Mouse (Mus musculus): ENCODE measurements around the gene Ppp1r15b. TPM values are rescaled to one million over a fixed set of nuclear protein-coding genes. Genes with fewer than 3 reads are reported as not detected.

Ppp1r15b gene
- polyA plus RNA-seq, 1 experiment = 19.7 TPM

DNA sequence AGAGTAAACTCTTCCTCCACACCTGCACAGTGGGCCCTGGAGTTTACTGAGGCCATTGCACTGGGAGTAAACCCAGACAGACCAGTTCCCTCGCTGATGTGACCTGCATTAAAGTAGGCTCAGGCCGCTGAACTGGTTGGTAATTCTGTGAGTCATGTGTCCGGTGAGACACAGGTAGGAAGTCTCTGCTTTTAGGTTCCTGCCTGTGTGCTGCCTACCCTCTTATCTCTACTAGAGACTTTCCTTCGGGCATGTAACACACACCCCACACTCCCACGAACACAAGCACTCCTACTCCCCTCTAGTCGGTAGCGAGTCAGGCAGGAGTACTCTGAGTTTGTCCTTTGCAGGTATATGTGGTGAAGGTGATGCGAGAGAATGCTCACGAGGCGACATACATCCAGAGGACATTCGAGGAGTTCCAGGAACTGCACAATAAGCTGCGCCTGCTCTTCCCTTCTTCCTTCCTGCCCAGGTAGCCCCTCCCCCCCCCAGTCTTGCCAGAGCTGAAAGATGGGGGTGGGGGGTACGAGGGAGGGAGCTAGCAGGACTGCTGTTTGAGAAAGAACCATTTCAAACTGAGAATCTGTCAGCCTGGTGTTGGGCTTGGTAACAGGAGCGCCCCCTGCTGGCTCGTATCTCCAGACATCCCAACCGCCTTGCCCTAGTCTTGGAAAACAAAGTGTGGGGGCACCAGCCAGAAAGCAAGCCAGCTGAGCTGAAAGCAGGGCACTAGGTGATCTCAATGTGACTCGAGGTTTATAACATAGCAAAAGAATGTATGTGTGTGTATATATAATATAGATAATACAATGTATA is 29.8 kb upstream of the Ppp1r15b start:
- Histone ChIP-seq H3K27ac (ENCODE audit: insufficient read depth, low read length) (no peak overlapping the region), H3K4me1 (ENCODE audit: control insufficient read depth, insufficient read depth, insufficient read length) (no peaks in the 10 kb centered on the region), H3K36me3 (ENCODE audit: control insufficient read depth, insufficient read depth, low read length) (peaks cover 48% of the 10 kb centered on the region), H3K27me3 (ENCODE audit: control insufficient read depth, insufficient read depth, low read length) (no peaks in the 10 kb centered on the region), H3K4me3 (ENCODE audit: extremely low read depth, insufficient read depth, insufficient read length) (no peak overlapping the region)
- 50% methylated on average over 17 of the region's 17 CpGs for WGBS
- TF ChIP-seq POLR2A (IDR thresholded peaks at IDR 0.05; ENCODE audit: low read depth, low read length) (no peak), CTCF (IDR thresholded peaks at IDR 0.05; ENCODE audit: extremely low read depth, insufficient read depth, insufficient read length, insufficient replicate concordance) (peak; percentile 77; the same call in 1 of the 2 replicates)
- DNase-seq (ENCODE audit: low read depth in 1 of 2, low spot score in 2 of 2) = peak in 1 of 2 experiments; percentile 67

- TF ChIP-seq POLR2A (IDR thresholded peaks at IDR 0.05; ENCODE audit: low read depth, low read length) (no peak), CTCF (IDR thresholded peaks at IDR 0.05; ENCODE audit: extremely low read depth, insufficient read depth, insufficient read length, insufficient replicate concordance) (no peak)
- no peak for DNase-seq (ENCODE audit: low read depth in 1 of 2, low spot score in 2 of 2)
- Histone ChIP-seq H3K4me1 (ENCODE audit: control insufficient read depth, insufficient read depth, insufficient read length) (no peaks in the 10 kb centered on the region), H3K27me3 (ENCODE audit: control insufficient read depth, insufficient read depth, low read length) (no peaks in the 10 kb centered on the region), H3K36me3 (ENCODE audit: control insufficient read depth, insufficient read depth, low read length) (peaks cover 45% of the 10 kb centered on the region), H3K27ac (ENCODE audit: insufficient read depth, low read length) (no peak overlapping the region), H3K4me3 (ENCODE audit: extremely low read depth, insufficient read depth, insufficient read length) (no peak overlapping the region)
- WGBS = 92% methylated on average over 5 of the region's 5 CpGs
These were observed 28.8 kb upstream of the Ppp1r15b start for GRCm38 (mm10) chr1:133102108-133102507.

DNA sequence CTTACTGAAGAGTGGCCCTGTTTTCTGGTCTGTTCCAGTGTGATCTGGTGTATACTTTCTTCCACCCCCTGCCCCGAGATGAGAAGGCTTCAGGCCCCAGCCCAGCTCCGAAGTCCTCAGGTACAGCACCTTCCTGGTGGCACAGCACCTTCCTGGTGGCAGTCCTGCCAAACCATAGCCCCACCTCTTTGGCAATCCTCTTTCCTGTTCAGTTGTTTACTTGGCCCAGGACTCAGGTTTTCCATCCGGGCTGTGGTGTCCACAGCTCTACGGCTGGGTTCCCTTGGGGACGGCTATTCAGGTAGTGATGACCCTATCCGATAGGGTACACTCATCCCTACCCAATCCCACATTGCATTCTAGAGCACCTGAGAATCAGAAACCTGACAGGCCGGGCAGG is 27.6 kb upstream of the Ppp1r15b start:
- no peak for TF ChIP-seq CTCF (IDR thresholded peaks at IDR 0.05; ENCODE audit: extremely low read depth, insufficient read depth, insufficient read length, insufficient replicate concordance)
- no peak for TF ChIP-seq POLR2A (IDR thresholded peaks at IDR 0.05; ENCODE audit: low read depth, low read length)
- 92% methylated on average over 7 of the region's 7 CpGs for WGBS
- no peak for DNase-seq (ENCODE audit: low read depth in 1 of 2, low spot score in 2 of 2)
- H3K36me3 ChIP-seq (ENCODE audit: control insufficient read depth, insufficient read depth, low read length) = peaks cover 42% of the 10 kb centered on the region
- no peak overlapping the region for H3K4me3 ChIP-seq (ENCODE audit: extremely low read depth, insufficient read depth, insufficient read length)
- no peaks in the 10 kb centered on the region for H3K27me3 ChIP-seq (ENCODE audit: control insufficient read depth, insufficient read depth, low read length)
- H3K27ac ChIP-seq (ENCODE audit: insufficient read depth, low read length) = no peak overlapping the region
- no peaks in the 10 kb centered on the region for H3K4me1 ChIP-seq (ENCODE audit: control insufficient read depth, insufficient read depth, insufficient read length)

- Histone ChIP-seq H3K4me1 (ENCODE audit: control insufficient read depth, insufficient read depth, insufficient read length) (no peaks in the 10 kb centered on the region), H3K27ac (ENCODE audit: insufficient read depth, low read length) (no peak overlapping the region), H3K4me3 (ENCODE audit: extremely low read depth, insufficient read depth, insufficient read length) (no peak overlapping the region), H3K27me3 (ENCODE audit: control insufficient read depth, insufficient read depth, low read length) (no peaks in the 10 kb centered on the region), H3K36me3 (ENCODE audit: control insufficient read depth, insufficient read depth, low read length) (peaks cover 40% of the 10 kb centered on the region)
- WGBS = 96% methylated on average over 6 of the region's 6 CpGs
- DNase-seq (ENCODE audit: low read depth in 1 of 2, low spot score in 2 of 2) = no peak
- no peak for TF ChIP-seq POLR2A (IDR thresholded peaks at IDR 0.05; ENCODE audit: low read depth, low read length)
These were observed 27.1 kb upstream of the Ppp1r15b start for GRCm38 (mm10) chr1:133103871-133104270.

GRCm38 (mm10) chr1:133116108-133116507 is 14.8 kb upstream of the Ppp1r15b start:
- H3K4me3 ChIP-seq (ENCODE audit: extremely low read depth, insufficient read depth, insufficient read length) = no peak overlapping the region
- no peak for DNase-seq (ENCODE audit: low read depth in 1 of 2, low spot score in 2 of 2)
- 94% methylated on average over 4 of the region's 4 CpGs for WGBS
- no peaks in the 10 kb centered on the region for H3K36me3 ChIP-seq (ENCODE audit: control insufficient read depth, insufficient read depth, low read length)
- no peaks in the 10 kb centered on the region for H3K4me1 ChIP-seq (ENCODE audit: control insufficient read depth, insufficient read depth, insufficient read length)
- TF ChIP-seq CTCF (IDR thresholded peaks at IDR 0.05; ENCODE audit: extremely low read depth, insufficient read depth, insufficient read length, insufficient replicate concordance) (no peak), POLR2A (IDR thresholded peaks at IDR 0.05; ENCODE audit: low read depth, low read length) (no peak)
- no peaks in the 10 kb centered on the region for H3K27me3 ChIP-seq (ENCODE audit: control insufficient read depth, insufficient read depth, low read length)
- H3K27ac ChIP-seq (ENCODE audit: insufficient read depth, low read length) = no peak overlapping the region

DNA sequence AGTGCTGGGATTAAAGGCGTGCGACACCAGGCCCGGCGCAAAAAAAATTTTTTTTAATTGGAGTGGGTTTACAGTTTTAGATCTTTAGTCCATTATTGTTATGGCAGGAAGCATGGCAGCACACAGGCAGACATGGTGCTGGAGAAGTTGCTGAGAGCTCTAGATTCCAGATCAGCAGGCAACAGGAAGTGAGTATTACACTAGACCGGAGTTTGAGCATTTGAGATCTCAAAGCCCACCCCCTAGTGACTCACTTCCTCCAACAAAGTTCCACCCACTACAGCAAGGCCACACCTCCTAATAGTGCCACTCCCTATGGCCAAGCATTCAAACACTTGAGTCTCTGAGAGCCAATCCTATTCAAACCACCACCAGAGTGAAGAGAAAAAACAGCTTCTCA is 12.8 kb upstream of the Ppp1r15b start:
- H3K27ac ChIP-seq (ENCODE audit: insufficient read depth, low read length) = no peak overlapping the region
- no peak for DNase-seq (ENCODE audit: low read depth in 1 of 2, low spot score in 2 of 2)
- no peaks in the 10 kb centered on the region for H3K4me1 ChIP-seq (ENCODE audit: control insufficient read depth, insufficient read depth, insufficient read length)
- no peaks in the 10 kb centered on the region for H3K36me3 ChIP-seq (ENCODE audit: control insufficient read depth, insufficient read depth, low read length)
- TF ChIP-seq POLR2A (IDR thresholded peaks at IDR 0.05; ENCODE audit: low read depth, low read length) (no peak), CTCF (IDR thresholded peaks at IDR 0.05; ENCODE audit: extremely low read depth, insufficient read depth, insufficient read length, insufficient replicate concordance) (no peak)
- H3K4me3 ChIP-seq (ENCODE audit: extremely low read depth, insufficient read depth, insufficient read length) = no peak overlapping the region
- WGBS = 82% methylated on average over 5 of the region's 5 CpGs
- no peaks in the 10 kb centered on the region for H3K27me3 ChIP-seq (ENCODE audit: control insufficient read depth, insufficient read depth, low read length)

DNA sequence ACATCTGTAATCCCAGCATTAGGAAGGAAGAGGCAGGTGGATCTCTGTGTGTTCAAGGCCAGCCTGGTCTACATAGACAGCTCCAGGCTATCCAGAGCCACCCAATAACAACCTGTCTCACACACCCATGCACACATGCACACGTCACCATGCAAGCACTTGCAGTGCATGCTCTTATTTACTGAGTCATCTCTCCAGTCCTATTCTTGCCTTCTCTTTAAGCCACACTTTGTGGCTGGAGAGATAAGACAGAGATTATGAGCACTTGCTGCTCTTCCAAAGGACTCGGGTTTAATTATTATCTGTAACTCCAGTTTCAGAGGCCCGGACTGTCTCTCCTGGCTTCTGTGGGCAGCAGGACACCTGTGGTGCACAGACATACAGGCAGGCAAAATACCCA is 12.1 kb upstream of the Ppp1r15b start:
- no peak overlapping the region for H3K4me3 ChIP-seq (ENCODE audit: extremely low read depth, insufficient read depth, insufficient read length)
- no peaks in the 10 kb centered on the region for H3K4me1 ChIP-seq (ENCODE audit: control insufficient read depth, insufficient read depth, insufficient read length)
- no peaks in the 10 kb centered on the region for H3K36me3 ChIP-seq (ENCODE audit: control insufficient read depth, insufficient read depth, low read length)
- WGBS = 84% methylated on average over 3 of the region's 3 CpGs
- no peak overlapping the region for H3K27ac ChIP-seq (ENCODE audit: insufficient read depth, low read length)
- no peaks in the 10 kb centered on the region for H3K27me3 ChIP-seq (ENCODE audit: control insufficient read depth, insufficient read depth, low read length)
- no peak for TF ChIP-seq CTCF (IDR thresholded peaks at IDR 0.05; ENCODE audit: extremely low read depth, insufficient read depth, insufficient read length, insufficient replicate concordance)
- no peak for DNase-seq (ENCODE audit: low read depth in 1 of 2, low spot score in 2 of 2)

Data from spleen, adult 2 months (tissue).